Mouse (Mus musculus): ENCODE results near the gene Olfr694. TPM values are rescaled to one million over a fixed set of nuclear protein-coding genes. Genes with fewer than 3 reads are reported as not detected.

Olfr694 gene
- polyA plus RNA-seq, 1 experiment from 2014 or later, result not detected

DNA sequence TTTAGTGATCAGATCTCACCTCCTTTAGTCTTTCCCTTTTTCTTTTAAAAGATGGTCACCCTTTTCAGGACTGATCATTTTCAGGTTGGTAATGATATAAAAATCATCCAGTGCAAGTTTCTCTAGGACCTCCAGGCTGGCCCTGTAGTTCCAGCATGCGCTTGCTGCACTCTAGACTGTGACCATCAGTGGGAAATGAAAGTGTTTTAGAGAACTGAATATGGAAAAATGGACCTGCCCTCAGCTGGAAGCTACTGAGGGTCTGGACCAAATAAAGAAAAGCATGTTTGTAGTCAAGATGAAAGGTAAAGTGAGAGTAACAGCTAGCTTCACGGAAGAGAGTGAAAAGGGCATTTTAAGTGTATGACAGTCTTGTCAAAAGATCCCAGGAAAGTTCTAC lies 6.2 kb downstream of the Olfr694 start:
- Histone ChIP-seq H3K27ac (ENCODE audit: low read length) (no peak overlapping the region), H3K9ac (ENCODE audit: low read depth, low read length) (no peak overlapping the region), H3K9me3 (replicated peaks; ENCODE audit: control insufficient read depth, low read length, poor library complexity, severe bottlenecking) (no peaks in the 10 kb centered on the region), H3K4me2 (ENCODE audit: low read length) (no peak overlapping the region), H3K36me3 (ENCODE audit: control insufficient read depth, insufficient read depth, low read length) (no peaks in the 10 kb centered on the region), H3K4me1 (ENCODE audit: control insufficient read depth, insufficient read depth, low read length) (no peaks in the 10 kb centered on the region), H3K27me3 (ENCODE audit: control insufficient read depth, insufficient read depth, low read depth, low read length) (no peaks in the 10 kb centered on the region), H3K4me3 (ENCODE audit: low read depth, low read length) (no peak overlapping the region)
- WGBS, result 87% methylated on average over 2 of the region's 2 CpGs
- ATAC-seq, result no peak

DNA sequence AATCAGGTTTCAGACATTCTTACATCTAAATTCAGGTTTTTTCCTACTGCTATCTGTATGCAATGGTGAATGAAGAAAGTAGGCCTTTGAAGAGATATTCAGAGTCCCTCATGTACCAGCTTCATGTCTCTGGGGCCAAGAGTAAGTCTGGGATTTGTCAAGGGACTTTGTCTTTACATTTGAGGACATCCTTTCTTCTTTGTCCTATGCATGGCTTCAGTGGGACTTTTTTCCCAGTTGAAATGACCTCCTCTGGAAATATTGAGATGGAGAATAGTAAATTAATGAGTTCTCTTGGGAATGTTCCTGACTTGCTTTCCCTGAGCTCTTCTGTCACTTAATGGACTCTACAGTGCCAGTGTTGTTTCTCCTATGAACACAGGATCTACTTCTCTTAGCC lies 11.1 kb downstream of the Olfr694 start, which contains the start of gene Olfr693:
Gene Olfr693 (minus strand): TSS at position 101 of the 400 bp plus-strand sequence.
- H3K27ac ChIP-seq (ENCODE audit: low read length), result no peak within 1 kb of the TSS
- no peak within 1 kb of the TSS for H3K9ac ChIP-seq (ENCODE audit: low read depth, low read length)
- no peaks in the 10 kb centered on the region for H3K4me1 ChIP-seq (ENCODE audit: control insufficient read depth, insufficient read depth, low read length)
- no peak within 1 kb of the TSS for H3K4me2 ChIP-seq (ENCODE audit: low read length)
- H3K27me3 ChIP-seq (ENCODE audit: control insufficient read depth, insufficient read depth, low read depth, low read length), result no peaks in the 10 kb centered on the region
- H3K4me3 ChIP-seq (ENCODE audit: low read depth, low read length), result no peak within 1 kb of the TSS
- H3K9me3 ChIP-seq (replicated peaks; ENCODE audit: control insufficient read depth, low read length, poor library complexity, severe bottlenecking), result no peaks in the 10 kb centered on the region
- H3K36me3 ChIP-seq (ENCODE audit: control insufficient read depth, insufficient read depth, low read length), result no peaks in the 10 kb centered on the region
- ATAC-seq, result no peak

DNA sequence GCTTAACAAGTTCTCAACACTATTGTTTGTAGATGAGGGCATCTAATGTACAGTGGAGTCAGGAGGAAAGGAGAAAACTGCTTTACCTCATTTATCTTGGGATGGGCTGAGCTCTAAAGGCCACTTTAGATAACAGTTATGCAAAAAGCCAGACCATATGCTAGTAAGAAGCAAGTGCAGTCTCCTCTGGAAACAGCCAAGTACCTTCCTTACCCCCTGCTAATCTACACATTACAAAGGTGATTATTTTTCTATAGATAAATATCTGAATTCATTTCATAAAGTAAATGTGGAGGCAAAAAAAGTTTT lies 39.3 kb downstream of the Olfr694 start:
- ATAC-seq, result no peak
- H3K27ac ChIP-seq (ENCODE audit: low read length), result no peak overlapping the region
- H3K27me3 ChIP-seq (ENCODE audit: control insufficient read depth, insufficient read depth, low read depth, low read length), result no peaks in the 10 kb centered on the region
- H3K4me2 ChIP-seq (ENCODE audit: low read length), result no peak overlapping the region
- no peaks in the 10 kb centered on the region for H3K4me1 ChIP-seq (ENCODE audit: control insufficient read depth, insufficient read depth, low read length)
- H3K4me3 ChIP-seq (ENCODE audit: low read depth, low read length), result no peak overlapping the region
- no peaks in the 10 kb centered on the region for H3K9me3 ChIP-seq (replicated peaks; ENCODE audit: control insufficient read depth, low read length, poor library complexity, severe bottlenecking)
- no peaks in the 10 kb centered on the region for H3K36me3 ChIP-seq (ENCODE audit: control insufficient read depth, insufficient read depth, low read length)
- no peak overlapping the region for H3K9ac ChIP-seq (ENCODE audit: low read depth, low read length)

DNA sequence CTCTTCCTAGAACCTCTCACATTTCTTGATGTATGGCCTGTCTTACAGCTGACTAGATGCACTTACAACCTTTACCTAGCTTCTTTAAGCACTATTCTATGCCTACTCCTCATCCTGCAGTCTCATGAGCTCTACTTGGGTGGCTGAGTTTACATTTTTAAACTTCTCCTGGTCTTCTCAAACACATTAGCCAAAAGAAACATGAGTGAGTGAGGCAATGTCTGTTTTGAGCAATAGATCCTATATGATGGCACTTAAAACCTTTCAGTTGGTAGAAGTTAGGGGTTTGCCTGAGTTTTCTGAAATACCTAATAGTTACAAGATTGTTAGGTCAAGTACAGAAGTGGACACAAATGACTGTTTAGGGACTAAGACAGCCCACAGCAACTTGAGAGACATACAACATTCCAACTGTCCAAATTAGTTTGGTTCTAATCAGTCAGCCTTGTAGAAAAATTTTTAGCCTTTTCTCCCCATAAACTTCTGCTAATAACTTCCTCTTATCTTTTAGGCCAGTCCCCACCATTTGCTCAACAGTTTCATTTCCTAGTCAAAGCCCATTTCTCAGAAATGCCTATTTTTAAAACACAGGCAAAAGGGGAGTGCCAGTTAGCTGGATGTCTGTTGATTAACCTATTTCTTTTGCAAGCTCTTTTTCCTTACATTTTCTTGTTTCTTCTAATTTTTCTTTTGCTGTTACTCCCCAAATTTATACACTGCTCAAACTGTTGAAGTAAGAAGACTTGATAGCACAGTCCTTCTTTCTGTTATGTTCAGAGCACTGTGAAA lies 39.9 kb downstream of the Olfr694 start:
- Histone ChIP-seq H3K9me3 (replicated peaks; ENCODE audit: control insufficient read depth, low read length, poor library complexity, severe bottlenecking) (no peaks in the 10 kb centered on the region), H3K4me1 (ENCODE audit: control insufficient read depth, insufficient read depth, low read length) (no peaks in the 10 kb centered on the region), H3K36me3 (ENCODE audit: control insufficient read depth, insufficient read depth, low read length) (no peaks in the 10 kb centered on the region), H3K27ac (ENCODE audit: low read length) (no peak overlapping the region), H3K4me2 (ENCODE audit: low read length) (no peak overlapping the region), H3K27me3 (ENCODE audit: control insufficient read depth, insufficient read depth, low read depth, low read length) (no peaks in the 10 kb centered on the region), H3K9ac (ENCODE audit: low read depth, low read length) (no peak overlapping the region), H3K4me3 (ENCODE audit: low read depth, low read length) (no peak overlapping the region)
- no peak for ATAC-seq

DNA sequence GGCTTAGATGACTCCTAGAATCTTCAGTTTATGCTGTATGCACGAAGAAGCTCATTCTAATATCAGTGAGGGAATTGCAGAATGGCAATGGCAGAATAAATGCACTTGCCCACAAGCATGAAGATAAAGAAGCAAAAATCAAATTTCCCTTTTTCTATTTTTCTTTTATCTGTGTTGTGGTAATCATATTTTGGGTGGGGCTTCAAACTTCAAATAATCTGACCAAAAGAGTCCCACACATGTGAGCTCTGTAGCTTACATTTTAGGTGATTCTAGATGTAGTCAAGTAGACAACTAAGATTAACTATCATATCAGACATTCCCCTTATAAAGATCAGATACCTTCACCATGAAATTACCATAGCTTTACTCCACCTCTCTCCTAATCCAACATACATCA lies 41.8 kb downstream of the Olfr694 start:
- no peaks in the 10 kb centered on the region for H3K4me1 ChIP-seq (ENCODE audit: control insufficient read depth, insufficient read depth, low read length)
- H3K27me3 ChIP-seq (ENCODE audit: control insufficient read depth, insufficient read depth, low read depth, low read length), result no peaks in the 10 kb centered on the region
- H3K4me3 ChIP-seq (ENCODE audit: low read depth, low read length), result no peak overlapping the region
- H3K4me2 ChIP-seq (ENCODE audit: low read length), result no peak overlapping the region
- H3K36me3 ChIP-seq (ENCODE audit: control insufficient read depth, insufficient read depth, low read length), result no peaks in the 10 kb centered on the region
- ATAC-seq, result no peak
- H3K9me3 ChIP-seq (replicated peaks; ENCODE audit: control insufficient read depth, low read length, poor library complexity, severe bottlenecking), result no peaks in the 10 kb centered on the region
- H3K27ac ChIP-seq (ENCODE audit: low read length), result no peak overlapping the region
- no peak overlapping the region for H3K9ac ChIP-seq (ENCODE audit: low read depth, low read length)
- 80% methylated on average over 1 of the region's 1 CpGs for WGBS

DNA sequence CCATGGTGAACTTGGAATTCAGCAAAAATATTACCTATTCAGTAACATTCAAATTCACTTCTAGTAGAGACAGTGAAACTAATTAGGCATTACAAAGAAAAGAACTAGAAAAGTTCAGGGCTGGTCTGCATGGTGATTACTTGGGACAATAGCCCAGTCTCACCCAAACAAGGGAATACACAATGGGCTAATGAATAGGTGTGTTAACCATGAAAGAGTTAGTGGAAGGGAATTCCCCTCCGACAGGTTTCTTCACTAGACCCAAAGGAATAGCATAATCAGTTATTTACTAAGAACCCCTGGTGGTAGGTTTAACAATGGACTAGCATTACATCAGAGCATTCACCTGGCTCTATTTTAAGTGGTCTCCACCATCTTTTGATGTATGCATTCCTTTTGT lies 46.4 kb downstream of the Olfr694 start:
- H3K27me3 ChIP-seq (ENCODE audit: control insufficient read depth, insufficient read depth, low read depth, low read length), result no peaks in the 10 kb centered on the region
- no peaks in the 10 kb centered on the region for H3K36me3 ChIP-seq (ENCODE audit: control insufficient read depth, insufficient read depth, low read length)
- no peak overlapping the region for H3K27ac ChIP-seq (ENCODE audit: low read length)
- no peaks in the 10 kb centered on the region for H3K9me3 ChIP-seq (replicated peaks; ENCODE audit: control insufficient read depth, low read length, poor library complexity, severe bottlenecking)
- ATAC-seq, result no peak
- no peak overlapping the region for H3K9ac ChIP-seq (ENCODE audit: low read depth, low read length)
- whole genome bisulfite sequencing, result 64% methylated on average over 1 of the region's 1 CpGs
- no peak overlapping the region for H3K4me2 ChIP-seq (ENCODE audit: low read length)
- H3K4me1 ChIP-seq (ENCODE audit: control insufficient read depth, insufficient read depth, low read length), result no peaks in the 10 kb centered on the region
- no peak overlapping the region for H3K4me3 ChIP-seq (ENCODE audit: low read depth, low read length)

DNA sequence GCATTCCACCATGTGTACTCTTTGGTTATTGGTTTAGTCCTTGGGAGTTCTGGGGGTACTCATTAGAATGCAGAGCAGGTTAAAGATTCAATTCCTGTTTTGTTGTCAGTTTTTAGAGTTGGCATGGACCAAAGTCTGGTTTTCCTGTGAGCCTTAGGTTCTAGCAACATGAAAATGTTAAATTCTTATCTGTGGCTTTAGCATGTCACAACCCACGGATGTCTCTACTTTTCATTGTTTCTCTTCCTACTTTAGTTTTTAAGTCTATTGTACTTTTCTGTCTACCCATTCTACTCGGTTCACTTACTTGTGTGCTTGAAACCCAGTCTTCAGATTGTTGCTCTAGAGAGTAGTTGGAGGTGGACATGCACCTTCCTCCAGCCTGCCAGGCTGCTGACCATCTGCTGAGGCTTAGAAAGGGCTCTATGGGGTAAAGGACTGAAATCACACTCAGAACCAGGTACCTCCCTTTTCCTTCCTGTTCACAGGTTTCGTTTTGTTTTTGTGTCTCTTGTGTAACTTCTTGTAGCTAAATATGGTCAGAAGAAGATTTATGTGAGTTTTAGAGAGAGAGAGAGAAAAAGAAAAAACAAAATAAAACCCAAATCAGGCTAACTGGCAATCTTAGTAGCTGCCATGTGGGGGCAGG lies 47.3 kb downstream of the Olfr694 start:
- no peaks in the 10 kb centered on the region for H3K36me3 ChIP-seq (ENCODE audit: control insufficient read depth, insufficient read depth, low read length)
- no peaks in the 10 kb centered on the region for H3K4me1 ChIP-seq (ENCODE audit: control insufficient read depth, insufficient read depth, low read length)
- H3K27ac ChIP-seq (ENCODE audit: low read length), result no peak overlapping the region
- H3K4me3 ChIP-seq (ENCODE audit: low read depth, low read length), result no peak overlapping the region
- no peaks in the 10 kb centered on the region for H3K9me3 ChIP-seq (replicated peaks; ENCODE audit: control insufficient read depth, low read length, poor library complexity, severe bottlenecking)
- H3K9ac ChIP-seq (ENCODE audit: low read depth, low read length), result no peak overlapping the region
- ATAC-seq, result no peak
- WGBS, result 72% methylated on average over 3 of the region's 3 CpGs
- H3K27me3 ChIP-seq (ENCODE audit: control insufficient read depth, insufficient read depth, low read depth, low read length), result no peaks in the 10 kb centered on the region
- H3K4me2 ChIP-seq (ENCODE audit: low read length), result no peak overlapping the region

DNA sequence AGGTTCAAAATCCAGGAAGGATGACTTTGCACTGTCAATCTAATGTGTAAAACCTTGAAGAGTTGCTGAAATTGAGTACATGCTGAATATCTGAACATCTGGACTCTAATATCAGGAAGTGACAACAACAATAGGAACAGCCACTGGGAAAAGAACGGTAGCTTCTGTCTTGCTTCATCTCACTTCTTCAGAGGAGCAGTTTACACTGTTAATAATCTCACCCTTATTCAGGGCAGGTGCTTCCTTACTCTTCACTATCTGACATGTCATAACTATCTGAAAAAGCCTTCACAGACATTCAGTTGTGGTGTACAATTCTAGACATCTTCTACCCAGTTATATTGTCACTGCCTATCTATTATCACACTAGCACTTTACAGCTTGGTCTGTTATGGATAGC lies 50.8 kb downstream of the Olfr694 start:
- no peaks in the 10 kb centered on the region for H3K36me3 ChIP-seq (ENCODE audit: control insufficient read depth, insufficient read depth, low read length)
- WGBS, result 77% methylated on average over 1 of the region's 1 CpGs
- no peak overlapping the region for H3K4me3 ChIP-seq (ENCODE audit: low read depth, low read length)
- H3K9ac ChIP-seq (ENCODE audit: low read depth, low read length), result no peak overlapping the region
- H3K27ac ChIP-seq (ENCODE audit: low read length), result no peak overlapping the region
- H3K9me3 ChIP-seq (replicated peaks; ENCODE audit: control insufficient read depth, low read length, poor library complexity, severe bottlenecking), result no peaks in the 10 kb centered on the region
- ATAC-seq, result no peak
- H3K4me2 ChIP-seq (ENCODE audit: low read length), result no peak overlapping the region
- H3K4me1 ChIP-seq (ENCODE audit: control insufficient read depth, insufficient read depth, low read length), result no peaks in the 10 kb centered on the region
- no peaks in the 10 kb centered on the region for H3K27me3 ChIP-seq (ENCODE audit: control insufficient read depth, insufficient read depth, low read depth, low read length)

DNA sequence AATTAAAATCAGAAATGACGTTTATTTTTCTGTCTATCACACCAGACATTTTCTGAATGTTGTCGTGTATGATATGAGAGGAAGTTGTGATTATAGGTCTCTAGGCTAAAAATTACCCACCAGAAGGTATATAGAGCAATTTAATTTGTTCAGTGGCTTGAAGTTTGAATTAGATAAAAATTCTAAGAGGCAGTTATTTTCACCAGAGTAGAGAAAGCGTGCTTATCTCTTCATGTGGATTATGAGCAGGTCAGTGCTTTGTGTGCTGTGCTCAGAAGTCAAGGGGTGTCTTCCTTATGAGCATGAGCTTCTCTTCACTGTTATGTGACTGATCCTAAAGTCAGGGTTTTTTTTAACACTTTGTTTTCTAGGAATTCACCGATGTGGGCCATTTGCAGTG lies 56.1 kb downstream of the Olfr694 start:
- no peaks in the 10 kb centered on the region for H3K9me3 ChIP-seq (replicated peaks; ENCODE audit: control insufficient read depth, low read length, poor library complexity, severe bottlenecking)
- H3K27ac ChIP-seq (ENCODE audit: low read length), result no peak overlapping the region
- no peak overlapping the region for H3K4me3 ChIP-seq (ENCODE audit: low read depth, low read length)
- no peak overlapping the region for H3K4me2 ChIP-seq (ENCODE audit: low read length)
- ATAC-seq, result no peak
- H3K36me3 ChIP-seq (ENCODE audit: control insufficient read depth, insufficient read depth, low read length), result no peaks in the 10 kb centered on the region
- H3K9ac ChIP-seq (ENCODE audit: low read depth, low read length), result no peak overlapping the region
- no peaks in the 10 kb centered on the region for H3K4me1 ChIP-seq (ENCODE audit: control insufficient read depth, insufficient read depth, low read length)
- no peaks in the 10 kb centered on the region for H3K27me3 ChIP-seq (ENCODE audit: control insufficient read depth, insufficient read depth, low read depth, low read length)
- 82% methylated on average over 4 of the region's 4 CpGs for WGBS
